Mouse (Mus musculus): ENCODE measurements around the gene Map3k13. TPM values are rescaled to one million over a fixed set of nuclear protein-coding genes. Genes with fewer than 3 reads are reported as not detected.
A peak's percentile ranks its signal among the peaks of the same experiment; 100 is the strongest.

Gene Map3k13
- polyA plus RNA-seq, 1 experiment from 2014 or later = 0.84 TPM

GRCm38 (mm10) chr16:21831764-21832163, 37.6 kb downstream of the Map3k13 start:
- H3K4me3 ChIP-seq = no peak overlapping the region
- no peaks in the 10 kb centered on the region for H3K9me3 ChIP-seq (replicated peaks)
- no peak for ATAC-seq (ENCODE audit: insufficient number of reproducible peaks, low FRiP score)
- peaks cover 5% of the 10 kb centered on the region; the same call in 1 of the 2 replicates for H3K4me1 ChIP-seq (replicated peaks)
- H3K27ac ChIP-seq (ENCODE audit: poor library complexity, severe bottlenecking) = no peak overlapping the region
- no peak overlapping the region for H3K4me2 ChIP-seq
- 84% methylated on average over 5 of the region's 5 CpGs for WGBS
- H3K36me3 ChIP-seq = no peaks in the 10 kb centered on the region
- no peak overlapping the region for H3K9ac ChIP-seq
- H3K27me3 ChIP-seq (replicated peaks) = no peaks in the 10 kb centered on the region

GRCm38 (mm10) chr16:21833469-21833868, 39.3 kb downstream of the Map3k13 start:
- no peak overlapping the region for H3K4me2 ChIP-seq
- H3K9me3 ChIP-seq (replicated peaks) = no peaks in the 10 kb centered on the region
- no peak for ATAC-seq (ENCODE audit: insufficient number of reproducible peaks, low FRiP score)
- H3K9ac ChIP-seq = no peak overlapping the region
- H3K4me1 ChIP-seq (replicated peaks) = no peaks in the 10 kb centered on the region
- no peaks in the 10 kb centered on the region for H3K36me3 ChIP-seq
- H3K27ac ChIP-seq (ENCODE audit: poor library complexity, severe bottlenecking) = no peak overlapping the region
- WGBS = 59% methylated on average over 1 of the region's 1 CpGs
- H3K4me3 ChIP-seq = no peak overlapping the region
- H3K27me3 ChIP-seq (replicated peaks) = no peaks in the 10 kb centered on the region

GRCm38 (mm10) chr16:21833970-21834369, 39.8 kb downstream of the Map3k13 start:
- H3K9me3 ChIP-seq (replicated peaks) = no peaks in the 10 kb centered on the region
- no peaks in the 10 kb centered on the region for H3K36me3 ChIP-seq
- WGBS = 77% methylated on average over 10 of the region's 10 CpGs
- no peaks in the 10 kb centered on the region for H3K4me1 ChIP-seq (replicated peaks)
- H3K27me3 ChIP-seq (replicated peaks) = no peaks in the 10 kb centered on the region
- no peak overlapping the region for H3K9ac ChIP-seq
- ATAC-seq (ENCODE audit: insufficient number of reproducible peaks, low FRiP score) = no peak
- H3K27ac ChIP-seq (ENCODE audit: poor library complexity, severe bottlenecking) = no peak overlapping the region
- no peak overlapping the region for H3K4me2 ChIP-seq
- no peak overlapping the region for H3K4me3 ChIP-seq

GRCm38 (mm10) chr16:21834866-21835583, 40.9 kb downstream of the Map3k13 start:
- H3K9me3 ChIP-seq (replicated peaks) = no peaks in the 10 kb centered on the region
- no peak overlapping the region for H3K4me3 ChIP-seq
- H3K4me1 ChIP-seq (replicated peaks) = no peaks in the 10 kb centered on the region
- no peak for ATAC-seq (ENCODE audit: insufficient number of reproducible peaks, low FRiP score)
- no peak overlapping the region for H3K9ac ChIP-seq
- H3K4me2 ChIP-seq = no peak overlapping the region
- WGBS = 79% methylated on average over 8 of the region's 8 CpGs
- H3K27me3 ChIP-seq (replicated peaks) = no peaks in the 10 kb centered on the region
- H3K36me3 ChIP-seq = no peaks in the 10 kb centered on the region
- no peak overlapping the region for H3K27ac ChIP-seq (ENCODE audit: poor library complexity, severe bottlenecking)

GRCm38 (mm10) chr16:21835584-21835931, 41.4 kb downstream of the Map3k13 start:
- Histone ChIP-seq H3K9ac (no peak overlapping the region), H3K27me3 (replicated peaks) (no peaks in the 10 kb centered on the region), H3K9me3 (replicated peaks) (no peaks in the 10 kb centered on the region), H3K4me3 (no peak overlapping the region), H3K4me2 (no peak overlapping the region), H3K36me3 (no peaks in the 10 kb centered on the region), H3K27ac (ENCODE audit: poor library complexity, severe bottlenecking) (no peak overlapping the region), H3K4me1 (replicated peaks) (no peaks in the 10 kb centered on the region)
- ATAC-seq (ENCODE audit: insufficient number of reproducible peaks, low FRiP score) = no peak
- WGBS = 58% methylated on average over 7 of the region's 7 CpGs

GRCm38 (mm10) chr16:21836311-21837072, 42.3 kb downstream of the Map3k13 start:
- 52% methylated on average over 7 of the region's 7 CpGs for WGBS
- Histone ChIP-seq H3K4me1 (replicated peaks) (no peaks in the 10 kb centered on the region), H3K27ac (ENCODE audit: poor library complexity, severe bottlenecking) (no peak overlapping the region), H3K9me3 (replicated peaks) (no peaks in the 10 kb centered on the region), H3K4me3 (no peak overlapping the region), H3K36me3 (no peaks in the 10 kb centered on the region), H3K4me2 (no peak overlapping the region), H3K27me3 (replicated peaks) (no peaks in the 10 kb centered on the region), H3K9ac (no peak overlapping the region)
- ATAC-seq (ENCODE audit: insufficient number of reproducible peaks, low FRiP score) = no peak

GRCm38 (mm10) chr16:21837694-21838093, 43.5 kb downstream of the Map3k13 start:
- no peaks in the 10 kb centered on the region for H3K9me3 ChIP-seq (replicated peaks)
- no peaks in the 10 kb centered on the region for H3K27me3 ChIP-seq (replicated peaks)
- H3K4me1 ChIP-seq (replicated peaks) = no peaks in the 10 kb centered on the region
- WGBS = 83% methylated on average over 6 of the region's 6 CpGs
- no peaks in the 10 kb centered on the region for H3K36me3 ChIP-seq
- H3K9ac ChIP-seq = no peak overlapping the region
- no peak overlapping the region for H3K4me2 ChIP-seq
- no peak overlapping the region for H3K4me3 ChIP-seq
- no peak for ATAC-seq (ENCODE audit: insufficient number of reproducible peaks, low FRiP score)
- no peak overlapping the region for H3K27ac ChIP-seq (ENCODE audit: poor library complexity, severe bottlenecking)

- H3K4me2 ChIP-seq = peak overlapping the region; percentile 87
- H3K27me3 ChIP-seq (replicated peaks) = no peaks in the 10 kb centered on the region
- peak overlapping the region; percentile 66 for H3K9ac ChIP-seq
- H3K36me3 ChIP-seq = no peaks in the 10 kb centered on the region
- H3K4me1 ChIP-seq (replicated peaks) = no peaks in the 10 kb centered on the region
- peak; percentile 97 for ATAC-seq (ENCODE audit: insufficient number of reproducible peaks, low FRiP score)
- H3K9me3 ChIP-seq (replicated peaks) = no peaks in the 10 kb centered on the region
- peak overlapping the region; percentile 59 for H3K27ac ChIP-seq (ENCODE audit: poor library complexity, severe bottlenecking)
- H3K4me3 ChIP-seq = peak overlapping the region; percentile 61
- under 1% methylated on average over 16 of the region's 16 CpGs for WGBS
Measured at GRCm38 (mm10) chr16:21845800-21846671, 51.9 kb downstream of the Map3k13 start.

GRCm38 (mm10) chr16:21848444-21848843, 54.3 kb downstream of the Map3k13 start:
- WGBS = 87% methylated on average over 3 of the region's 3 CpGs

GRCm38 (mm10) chr16:21848847-21849246, 54.7 kb downstream of the Map3k13 start:
- no peak overlapping the region for H3K4me2 ChIP-seq
- H3K9me3 ChIP-seq (replicated peaks) = no peaks in the 10 kb centered on the region
- no peak overlapping the region for H3K4me3 ChIP-seq
- no peak overlapping the region for H3K9ac ChIP-seq
- no peak for ATAC-seq (ENCODE audit: insufficient number of reproducible peaks, low FRiP score)
- no peaks in the 10 kb centered on the region for H3K27me3 ChIP-seq (replicated peaks)
- H3K36me3 ChIP-seq = no peaks in the 10 kb centered on the region
- 79% methylated on average over 4 of the region's 4 CpGs for WGBS
- H3K4me1 ChIP-seq (replicated peaks) = no peaks in the 10 kb centered on the region
- no peak overlapping the region for H3K27ac ChIP-seq (ENCODE audit: poor library complexity, severe bottlenecking)

More at GRCm38 (mm10) chr16:21848444-21848843, 54.3 kb downstream of the Map3k13 start:
- no peak overlapping the region for H3K4me2 ChIP-seq
- ATAC-seq (ENCODE audit: insufficient number of reproducible peaks, low FRiP score) = no peak
- H3K36me3 ChIP-seq = no peaks in the 10 kb centered on the region
- H3K9me3 ChIP-seq (replicated peaks) = no peaks in the 10 kb centered on the region
- H3K27me3 ChIP-seq (replicated peaks) = no peaks in the 10 kb centered on the region
- no peaks in the 10 kb centered on the region for H3K4me1 ChIP-seq (replicated peaks)
- H3K9ac ChIP-seq = no peak overlapping the region
- H3K4me3 ChIP-seq = no peak overlapping the region
- H3K27ac ChIP-seq (ENCODE audit: poor library complexity, severe bottlenecking) = no peak overlapping the region

- no peak overlapping the region for H3K4me2 ChIP-seq
- H3K36me3 ChIP-seq = no peaks in the 10 kb centered on the region
- H3K4me3 ChIP-seq = no peak overlapping the region
- no peak overlapping the region for H3K9ac ChIP-seq
- H3K4me1 ChIP-seq (replicated peaks) = peaks cover 4% of the 10 kb centered on the region
- WGBS = 83% methylated on average over 7 of the region's 7 CpGs
- H3K9me3 ChIP-seq (replicated peaks) = no peaks in the 10 kb centered on the region
- no peak for ATAC-seq (ENCODE audit: insufficient number of reproducible peaks, low FRiP score)
- no peak overlapping the region for H3K27ac ChIP-seq (ENCODE audit: poor library complexity, severe bottlenecking)
- no peaks in the 10 kb centered on the region for H3K27me3 ChIP-seq (replicated peaks)
Measured at GRCm38 (mm10) chr16:21852374-21852773, 58.2 kb downstream of the Map3k13 start.
